Mouse (Mus musculus) hindbrain, postnatal 0 days (tissue): Measurements from ENCODE around the gene 2310030G06Rik. TPM values are rescaled to one million over a fixed set of nuclear protein-coding genes. Genes with fewer than 3 reads are reported as not detected.

ENCODE experiments used
- ATAC-seq: fragments of 200-750 bp; cut with Nextera tagmentation; 2 replicates; pipeline ENCODE4 v1.8.0; 2017; ENCODE audit warnings: mild to moderate bottlenecking, moderate TSS enrichment, moderate library complexity
- DNase-seq: peaks from one replicate; pipeline ENCODE4 v3.0.0-alpha.2; 2015; ENCODE audit warnings: low spot score
- H3K27ac ChIP-seq: fragments of 300-500 bp; sonication (generic); 2 replicates; pipeline ENCODE4 v1.5.1; 2014; ENCODE audit warnings: mild to moderate bottlenecking
- H3K27me3 ChIP-seq: fragments of 300-500 bp; sonication (generic); 2 replicates; pipeline ENCODE4 v1.6.1; 2014; ENCODE audit warnings: low read length, mixed read lengths; ENCODE audit not compliant: insufficient read depth
- H3K36me3 ChIP-seq: fragments of 300-500 bp; sonication (generic); 2 replicates; pipeline ENCODE4 v1.6.1; 2014; ENCODE audit warnings: low read length, mixed read lengths; ENCODE audit not compliant: insufficient read depth
- H3K4me1 ChIP-seq: fragments of 300-500 bp; sonication (generic); 2 replicates; pipeline ENCODE4 v1.6.1; 2014; ENCODE audit warnings: antibody characterized with exemption, low read length, mixed read lengths; ENCODE audit not compliant: insufficient read depth
- H3K4me2 ChIP-seq: fragments of 300-500 bp; sonication (generic); 2 replicates; pipeline ENCODE4 v1.6.1; 2014; ENCODE audit warnings: low read depth, mild to moderate bottlenecking, low read length, moderate library complexity, mixed read lengths
- H3K4me3 ChIP-seq: fragments of 300-500 bp; sonication (generic); 2 replicates; pipeline ENCODE4 v1.5.1; 2014; ENCODE audit warnings: low read length
- H3K9ac ChIP-seq: fragments of 300-500 bp; sonication (generic); replicated peaks from 2 replicates; pipeline ENCODE4 v1.6.1; 2014; ENCODE audit warnings: mild to moderate bottlenecking, low read length, moderate library complexity, mixed read lengths
- H3K9me3 ChIP-seq: fragments of 300-500 bp; sonication (generic); 2 replicates; pipeline ENCODE4 v1.6.1; 2016; ENCODE audit warnings: low read length, mixed read lengths
- CTCF ChIP-seq: IDR thresholded peaks from 2 replicates; pipeline ENCODE4 v1.5.1; 2016; ENCODE audit warnings: antibody characterized with exemption, control low read depth, low read depth
- WGBS: fragments of 180-500 bp; shearing (Covaris S2); extraction: QIAGEN DNeasy Blood & Tissue Kit; methylation state at CpG from one replicate; pipeline ENCODE4 v1.1.7; 2014; 5-methylcytosine and 5-hydroxymethylcytosine counted together
- polyA plus RNA-seq: library from polyadenylated mRNA; unstranded; fragments of >200 nt; fragmentation: Nextera tagmentation; extraction: Ambion mirVana; gene quantifications from 2 replicates; pipeline ENCODE4 v1.2.1, GENCODE M21; 2015
- total RNA-seq: library from RNA; depleted of rRNA; stranded (reverse); fragments of >200 nt; gene quantifications from 2 replicates; pipeline ENCODE4 v1.2.3, GENCODE M21; 2014; rRNA removed

2310030G06Rik gene
- total and polyA plus RNA-seq, 2 experiments from 2014 or later = 2.4 to 2.7 TPM

GRCm38 (mm10) chr9:50695153-50695552 is 51.2 kb downstream of the 2310030G06Rik start:
- DNase-seq (no peak), ATAC-seq (no peak)
- Histone ChIP-seq H3K4me2 (no peak overlapping the region), H3K9ac (no peak overlapping the region), H3K36me3 (peaks cover 13% of the 10 kb centered on the region; the same call in 1 of the 2 replicates), H3K4me1 (no peaks in the 10 kb centered on the region), H3K9me3 (no peaks in the 10 kb centered on the region), H3K27ac (no peak overlapping the region), H3K27me3 (no peaks in the 10 kb centered on the region), H3K4me3 (no peak overlapping the region)
- WGBS = 86% methylated on average over 6 of the region's 6 CpGs
- TF ChIP-seq CTCF = no peak

- TF ChIP-seq CTCF = peak; percentile 80
- ATAC-seq = no peak
- 16% methylated on average over 10 of the region's 10 CpGs for WGBS
These were observed 52.7 kb downstream of the 2310030G06Rik start for GRCm38 (mm10) chr9:50693631-50694030.

GRCm38 (mm10) chr9:50692626-50693580 is 53.4 kb downstream of the 2310030G06Rik start:
- TF ChIP-seq CTCF = no peak
- Histone ChIP-seq H3K4me1 (no peaks in the 10 kb centered on the region), H3K27me3 (no peaks in the 10 kb centered on the region), H3K27ac (no peak overlapping the region), H3K4me2 (no peak overlapping the region), H3K4me3 (no peak overlapping the region), H3K9me3 (no peaks in the 10 kb centered on the region), H3K9ac (no peak overlapping the region), H3K36me3 (peaks cover 29% of the 10 kb centered on the region; the same call in 1 of the 2 replicates)
- ATAC-seq (no peak), DNase-seq (no peak)
- 23% methylated on average over 13 of the region's 13 CpGs for WGBS

More at GRCm38 (mm10) chr9:50693631-50694030, 52.7 kb downstream of the 2310030G06Rik start:
- Histone ChIP-seq H3K4me2 (no peak overlapping the region), H3K27ac (no peak overlapping the region), H3K4me3 (no peak overlapping the region), H3K9me3 (no peaks in the 10 kb centered on the region), H3K9ac (no peak overlapping the region), H3K36me3 (peaks cover 25% of the 10 kb centered on the region; the same call in 1 of the 2 replicates), H3K27me3 (no peaks in the 10 kb centered on the region), H3K4me1 (no peaks in the 10 kb centered on the region)
- DNase-seq = peak; percentile 75

Other genes starting within 250 kb of the 2310030G06Rik start
- 65.7 and 86.8 TPM in 2 replicates for gene Pts, start 217.8 kb downstream of the 2310030G06Rik start, total RNA-seq
- gene Pts, start 217.8 kb downstream of the 2310030G06Rik start, polyA plus RNA-seq = 114 and 115 TPM in 2 replicates
- gene Il18, start 191.7 kb downstream of the 2310030G06Rik start, total RNA-seq = 17.2 and 21.7 TPM in 2 replicates
- 38.0 and 39.5 TPM in 2 replicates for gene Il18, start 191.7 kb downstream of the 2310030G06Rik start, polyA plus RNA-seq
- 0.21 and 0.72 TPM in 2 replicates for gene Bco2, start 191.4 kb downstream of the 2310030G06Rik start, total RNA-seq
- gene Bco2, start 191.4 kb downstream of the 2310030G06Rik start, polyA plus RNA-seq = 0.48 and 0.64 TPM in 2 replicates
- gene Tex12, start 185.2 kb downstream of the 2310030G06Rik start, total RNA-seq = not detected in 2 replicates
- 0.21 and 0.34 TPM in 2 replicates for gene Tex12, start 185.2 kb downstream of the 2310030G06Rik start, polyA plus RNA-seq
- 217 and 251 TPM in 2 replicates for gene Sdhd, start 142.7 kb downstream of the 2310030G06Rik start, total RNA-seq
- 355 and 363 TPM in 2 replicates for gene Sdhd, start 142.7 kb downstream of the 2310030G06Rik start, polyA plus RNA-seq
- gene Timm8b, start 142.6 kb downstream of the 2310030G06Rik start, total RNA-seq = 131 and 165 TPM in 2 replicates
- gene Timm8b, start 142.6 kb downstream of the 2310030G06Rik start, polyA plus RNA-seq = 442 and 445 TPM in 2 replicates
- 1.2 and 2.6 TPM in 2 replicates for gene Pih1d2, start 129.2 kb downstream of the 2310030G06Rik start, total RNA-seq
- 5.5 and 7.7 TPM in 2 replicates for gene Pih1d2, start 129.2 kb downstream of the 2310030G06Rik start, polyA plus RNA-seq
- 10.7 and 15.0 TPM in 2 replicates for gene Nkapd1, start 129.1 kb downstream of the 2310030G06Rik start, total RNA-seq
- 20.2 and 21.2 TPM in 2 replicates for gene Nkapd1, start 129.1 kb downstream of the 2310030G06Rik start, polyA plus RNA-seq
- 72.2 and 77.4 TPM in 2 replicates for gene Dlat, start 86.8 kb downstream of the 2310030G06Rik start, total RNA-seq
- gene Dlat, start 86.8 kb downstream of the 2310030G06Rik start, polyA plus RNA-seq = 65.1 and 69.2 TPM in 2 replicates
- gene Dixdc1, start 7.0 kb downstream of the 2310030G06Rik start, total RNA-seq = 40.3 and 50.7 TPM in 2 replicates
- gene Dixdc1, start 7.0 kb downstream of the 2310030G06Rik start, polyA plus RNA-seq = 24.4 and 26.0 TPM in 2 replicates
- gene Cryab, start 4.8 kb upstream of the 2310030G06Rik start, total RNA-seq = 8.7 and 9.1 TPM in 2 replicates
- 31.2 and 31.4 TPM in 2 replicates for gene Cryab, start 4.8 kb upstream of the 2310030G06Rik start, polyA plus RNA-seq
- 5.4 TPM in 1 of 2 replicates, not detected in the other for gene Hspb2, start 5.8 kb upstream of the 2310030G06Rik start, total RNA-seq
- gene Hspb2, start 5.8 kb upstream of the 2310030G06Rik start, polyA plus RNA-seq = 2.2 and 2.9 TPM in 2 replicates
- gene Fdxacb1, start 21.7 kb upstream of the 2310030G06Rik start, total RNA-seq = 8.9 and 11.7 TPM in 2 replicates
- gene Fdxacb1, start 21.7 kb upstream of the 2310030G06Rik start, polyA plus RNA-seq = 9.6 and 12.0 TPM in 2 replicates
- 92.7 and 94.0 TPM in 2 replicates for gene Alg9, start 28.5 kb upstream of the 2310030G06Rik start, total RNA-seq
- gene Alg9, start 28.5 kb upstream of the 2310030G06Rik start, polyA plus RNA-seq = 46.4 and 49.9 TPM in 2 replicates
- gene 1110032A03Rik, start 29.0 kb upstream of the 2310030G06Rik start, total RNA-seq = 39.1 and 42.3 TPM in 2 replicates
- 66.2 and 75.0 TPM in 2 replicates for gene 1110032A03Rik, start 29.0 kb upstream of the 2310030G06Rik start, polyA plus RNA-seq
- gene Ppp2r1b, start 98.8 kb upstream of the 2310030G06Rik start, total RNA-seq = 18.8 and 23.5 TPM in 2 replicates
- 31.4 and 32.8 TPM in 2 replicates for gene Ppp2r1b, start 98.8 kb upstream of the 2310030G06Rik start, polyA plus RNA-seq